ENCODE assay signal across 13 mouse cellular contexts in genomic region chr17:26624999-26625398, GRCm38 (mm10).
"Had no signal": no experiment of that assay in that cellular context is flagged by ENCODE, and none has a peak within 500 bp of the region (broad histone marks: within the 10 kb centered on the region; RNA-seq: fewer than 3 reads in every experiment).

No protein-coding gene starts in this region.

- H3K27ac ChIP-seq: kidney, embryonic 15.5 days; liver, embryonic 13.5 days; stomach, embryonic 15.5 days had no signal

- DNase-seq: kidney, postnatal 10 days; kidney, postnatal 36 days; layer of hippocampus, postnatal 36 days; liver, embryonic 13.5 days; lung, adult 2 months; lung, postnatal 14 days; lung, postnatal 4 days; midbrain, embryonic 14.5 days; spleen, adult 18-20 months; thymus, postnatal 25 days had no signal

- H3K4me3 ChIP-seq: kidney, embryonic 15.5 days; left cerebral cortex, adult 2 months; liver, embryonic 13.5 days; stomach, embryonic 15.5 days had no signal
